ENCODE assay signal across 8 mouse cellular contexts in genomic region chrX:144688207-144689118, GRCm38 (mm10). TPM values are rescaled to one million over a fixed set of nuclear protein-coding genes. Genes with fewer than 3 reads are reported as not detected.
DNase-seq lines count a peak whose midpoint lies in the region; ATAC-seq and TF ChIP-seq lines count a peak whose summit lies in the region.

Gene Rtl4, plus strand, starts transcription at chrX:144688907.

- no peak within 1 kb of the TSS for H3K27ac ChIP-seq in lung, embryonic 15.5 days
- H3K27ac ChIP-seq in hindbrain, embryonic 15.5 days (replicated peaks), result no peak within 1 kb of the TSS
- no peak within 1 kb of the TSS for H3K27ac ChIP-seq in liver, postnatal 0 days (ENCODE audit: low read depth)

- no peaks in the 10 kb centered on the region for H3K9me3 ChIP-seq in lung, embryonic 15.5 days
- no peaks in the 10 kb centered on the region for H3K9me3 ChIP-seq in hindbrain, embryonic 15.5 days
- H3K9me3 ChIP-seq in liver, postnatal 0 days (ENCODE audit: low read length), result no peaks in the 10 kb centered on the region

- WGBS in lung, embryonic 15.5 days, result 19% methylated on average over 9 of the region's 31 CpGs
- WGBS in hindbrain, embryonic 15.5 days, result 21% methylated on average over 24 of the region's 31 CpGs
- WGBS in liver, postnatal 0 days (ENCODE audit: insufficient replicate concordance), result 23% methylated on average over 12 of the region's 31 CpGs

- no peaks in the 10 kb centered on the region for H3K36me3 ChIP-seq in lung, embryonic 15.5 days
- no peaks in the 10 kb centered on the region for H3K36me3 ChIP-seq in hindbrain, embryonic 15.5 days
- H3K36me3 ChIP-seq in liver, postnatal 0 days (replicated peaks; ENCODE audit: insufficient read depth, low read length), result no peaks in the 10 kb centered on the region

- ATAC-seq in lung, embryonic 15.5 days (ENCODE audit: borderline replicate concordance, extremely low read depth, low FRiP score, low TSS enrichment), result peak; percentile 65; the same call in 1 of the 2 replicates
- ATAC-seq in hindbrain, embryonic 15.5 days (ENCODE audit: low FRiP score, low read depth), result peak; percentile 84
- peak; percentile 77 for ATAC-seq in liver, postnatal 0 days

- DNase-seq in cerebellum, postnatal 10 days, result peak; percentile 44 to 45
- no peak for DNase-seq in cerebellum, adult 9-10 months
- DNase-seq in lung, postnatal 36 days, result no peak
- DNase-seq in liver, postnatal 0 days, result peak; percentile 18
- DNase-seq in urinary bladder, adult 18-20 months (ENCODE audit: low spot score in 2 of 2), result no peak
- DNase-seq in thymus, adult 18-20 months, result no peak

- no peak for TF ChIP-seq CTCF in liver, postnatal 0 days (IDR thresholded peaks at IDR 0.05; ENCODE audit: low read depth)

- peak within 1 kb of the TSS; percentile 42 for H3K4me3 ChIP-seq in lung, embryonic 15.5 days
- peak within 1 kb of the TSS; percentile 49 for H3K4me3 ChIP-seq in hindbrain, embryonic 15.5 days
- H3K4me3 ChIP-seq in liver, postnatal 0 days (ENCODE audit: low read depth, low read length), result peak within 1 kb of the TSS; percentile 48

- H3K4me1 ChIP-seq in lung, embryonic 15.5 days, result no peaks in the 10 kb centered on the region
- H3K4me1 ChIP-seq in hindbrain, embryonic 15.5 days (replicated peaks), result no peaks in the 10 kb centered on the region
- H3K4me1 ChIP-seq in liver, postnatal 0 days (ENCODE audit: insufficient read depth), result no peaks in the 10 kb centered on the region

- H3K4me2 ChIP-seq in lung, embryonic 15.5 days, result peak within 1 kb of the TSS; percentile 79
- peak within 1 kb of the TSS; percentile 70 for H3K4me2 ChIP-seq in hindbrain, embryonic 15.5 days
- peak within 1 kb of the TSS; percentile 59 for H3K4me2 ChIP-seq in liver, postnatal 0 days (ENCODE audit: low read depth, low read length)

- TF ChIP-seq EP300 in liver, postnatal 0 days (IDR thresholded peaks at IDR 0.05; ENCODE audit: low read depth), result no peak

- no peak within 1 kb of the TSS for H3K9ac ChIP-seq in lung, embryonic 15.5 days
- peak within 1 kb of the TSS; percentile 41 for H3K9ac ChIP-seq in hindbrain, embryonic 15.5 days
- no peak within 1 kb of the TSS; the same call in 1 of the 2 replicates for H3K9ac ChIP-seq in liver, postnatal 0 days (replicated peaks)

- peaks cover 32% of the 10 kb centered on the region; the same call in 1 of the 2 replicates for H3K27me3 ChIP-seq in lung, embryonic 15.5 days
- no peaks in the 10 kb centered on the region; the same call in 1 of the 2 replicates for H3K27me3 ChIP-seq in hindbrain, embryonic 15.5 days
- 0 out of 2 replicates have a peak, but pooled peaks cover 5% of the 10 kb centered on the region for H3K27me3 ChIP-seq in liver, postnatal 0 days (ENCODE audit: insufficient read depth, low read length)

RNA-seq across cellular contexts. Expression of gene Rtl4, which starts in this region (rescaled TPM):
- polyA plus RNA-seq in lung, embryonic 15.5 days (2015; fragmentation: Nextera tagmentation; extraction: Ambion mirVana), result 0.10 and 0.18 TPM in 2 replicates
- 1.2 TPM in 2 replicates for polyA plus RNA-seq in hindbrain, embryonic 15.5 days (2015; fragmentation: Nextera tagmentation; extraction: Ambion mirVana)
- 0.86 and 1.4 TPM in 2 replicates for polyA plus RNA-seq in liver, postnatal 0 days (2015; fragmentation: Nextera tagmentation; extraction: Ambion mirVana)

Comparison
In these comparisons a context has a peak if more than half of its experiments do, and no peak if none do; other contexts are left out.
1. DNase-seq: peak in cerebellum, postnatal 10 days (2 of 2) and liver, postnatal 0 days (single experiment); none in cerebellum, adult 9-10 months (single experiment), lung, postnatal 36 days (single experiment), urinary bladder, adult 18-20 months (0 of 2) and thymus, adult 18-20 months (0 of 2).
2. Peak in ATAC-seq, H3K4me3 ChIP-seq and H3K4me2 ChIP-seq in lung, embryonic 15.5 days; RNA of the gene not detected or under 1 TPM.
3. Peak in every context shown above with its lines, with median percentiles within 50 percentile points of each other: ATAC-seq, H3K4me2 ChIP-seq and H3K4me3 ChIP-seq.